Mouse (Mus musculus): ENCODE results near the gene Myo5c.

GRCm38 (mm10) chr9:75197297-75197696, 34.5 kb upstream of the Myo5c start:
- TF ChIP-seq CTCF (IDR thresholded peaks at IDR 0.05; ENCODE audit: extremely low read depth, insufficient read depth, insufficient read length, insufficient replicate concordance): peak; percentile 21; the same call in 1 of the 2 replicates
- TF ChIP-seq POLR2A (IDR thresholded peaks at IDR 0.05; ENCODE audit: low read depth, low read length): no peak
